Mouse (Mus musculus) neural tube, embryonic 14.5 days (tissue): ENCODE data around the gene Lpin2. TPM values are rescaled to one million over a fixed set of nuclear protein-coding genes. Genes with fewer than 3 reads are reported as not detected.

Source experiments
- ATAC-seq: fragments of 200-750 bp; cut with Nextera tagmentation; 2 replicates; pipeline ENCODE4 v1.8.0; 2017; ENCODE audit warnings: low read depth, mild to moderate bottlenecking, moderate TSS enrichment, moderate library complexity
- H3K27ac ChIP-seq: fragments of 300-500 bp; sonication (generic); 2 replicates; pipeline ENCODE4 v1.5.1; 2014; ENCODE audit warnings: low read depth, mild to moderate bottlenecking, control low read depth, low read length, moderate library complexity, mixed read lengths
- H3K27me3 ChIP-seq: fragments of 300-500 bp; sonication (generic); 2 replicates; pipeline ENCODE4 v1.6.1; 2014; ENCODE audit warnings: low read length; ENCODE audit not compliant: control insufficient read depth, insufficient read depth
- H3K36me3 ChIP-seq: fragments of 300-500 bp; sonication (generic); 2 replicates; pipeline ENCODE4 v1.6.1; 2014; ENCODE audit warnings: low read length, mixed read lengths; ENCODE audit not compliant: control insufficient read depth, insufficient read depth
- H3K4me1 ChIP-seq: fragments of 300-500 bp; sonication (generic); 2 replicates; pipeline ENCODE4 v1.6.1; 2014; ENCODE audit warnings: low read length; ENCODE audit not compliant: control insufficient read depth, insufficient read depth
- H3K4me2 ChIP-seq: fragments of 300-500 bp; sonication (generic); 2 replicates; pipeline ENCODE4 v1.6.1; 2014; ENCODE audit warnings: mild to moderate bottlenecking, low read depth, low read length, control low read depth
- H3K4me3 ChIP-seq: fragments of 300-500 bp; sonication (generic); 2 replicates; pipeline ENCODE4 v1.5.1; 2014; ENCODE audit warnings: low read depth, low read length, control low read depth, mixed read lengths
- H3K9ac ChIP-seq: fragments of 300-500 bp; sonication (generic); replicated peaks from 2 replicates; pipeline ENCODE4 v1.6.1; 2014; ENCODE audit warnings: low read depth, mild to moderate bottlenecking, control low read depth, low read length, mixed read lengths
- H3K9me3 ChIP-seq: fragments of 300-500 bp; sonication (generic); 2 replicates; pipeline ENCODE4 v1.6.1; 2016; ENCODE audit warnings: low read length; ENCODE audit not compliant: control insufficient read depth
- WGBS: fragments of 180-500 bp; shearing (Covaris S2); extraction: QIAGEN DNeasy Blood & Tissue Kit; methylation state at CpG from one replicate; pipeline ENCODE4 v1.1.7; 2014; 5-methylcytosine and 5-hydroxymethylcytosine counted together
- polyA plus RNA-seq: library from polyadenylated mRNA; unstranded; fragments of >200 nt; fragmentation: Nextera tagmentation; extraction: Ambion mirVana; gene quantifications from 2 replicates; pipeline ENCODE4 v1.2.1, GENCODE M21; 2014

Lpin2 gene
- polyA plus RNA-seq, 1 experiment from 2014 or later, result 52.4 TPM

GRCm38 (mm10) chr17:71206136-71206893 lies 24.0 kb downstream of the Lpin2 start:
- WGBS, result 83% methylated on average over 12 of the region's 12 CpGs
- ATAC-seq, result no peak

GRCm38 (mm10) chr17:71207268-71207667 lies 24.9 kb downstream of the Lpin2 start:
- no peak overlapping the region for H3K4me3 ChIP-seq
- no peak overlapping the region for H3K4me2 ChIP-seq
- ATAC-seq, result no peak
- no peaks in the 10 kb centered on the region for H3K27me3 ChIP-seq
- H3K27ac ChIP-seq, result no peak overlapping the region
- H3K4me1 ChIP-seq, result peaks cover 6% of the 10 kb centered on the region
- no peaks in the 10 kb centered on the region for H3K36me3 ChIP-seq
- H3K9me3 ChIP-seq, result no peaks in the 10 kb centered on the region
- WGBS, result 97% methylated on average over 3 of the region's 3 CpGs
- H3K9ac ChIP-seq, result no peak overlapping the region

More at GRCm38 (mm10) chr17:71206136-71206893, 24.0 kb downstream of the Lpin2 start:
- no peaks in the 10 kb centered on the region for H3K4me1 ChIP-seq
- H3K27ac ChIP-seq, result no peak overlapping the region
- H3K9ac ChIP-seq, result no peak overlapping the region
- no peak overlapping the region for H3K4me2 ChIP-seq
- no peaks in the 10 kb centered on the region for H3K9me3 ChIP-seq
- H3K36me3 ChIP-seq, result no peaks in the 10 kb centered on the region
- no peak overlapping the region for H3K4me3 ChIP-seq
- H3K27me3 ChIP-seq, result no peaks in the 10 kb centered on the region

DNA sequence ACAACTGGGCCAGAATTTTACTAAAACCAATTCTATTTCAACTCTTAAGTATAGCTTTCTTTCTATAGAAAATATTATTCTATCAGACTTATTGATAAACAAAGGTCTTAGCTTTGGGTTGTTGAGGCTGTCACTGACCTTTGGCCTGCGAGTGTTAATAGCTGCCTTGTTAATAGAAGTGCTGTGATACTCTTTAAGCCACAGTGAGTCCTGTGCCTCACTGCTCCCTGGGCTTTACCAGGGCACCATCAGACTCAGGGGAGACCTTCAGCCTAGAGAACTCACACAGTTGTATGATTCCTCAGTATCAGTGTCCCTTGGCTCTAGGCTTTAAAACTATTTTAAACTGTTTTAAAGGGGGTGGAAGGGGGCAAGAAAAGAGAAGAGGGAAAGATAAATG lies 26.0 kb downstream of the Lpin2 start:
- no peaks in the 10 kb centered on the region for H3K27me3 ChIP-seq
- 100% methylated on average over 1 of the region's 1 CpGs for WGBS
- peaks cover 9% of the 10 kb centered on the region for H3K4me1 ChIP-seq
- H3K27ac ChIP-seq, result no peak overlapping the region
- no peak overlapping the region for H3K4me3 ChIP-seq
- H3K4me2 ChIP-seq, result no peak overlapping the region
- no peaks in the 10 kb centered on the region for H3K36me3 ChIP-seq
- no peaks in the 10 kb centered on the region for H3K9me3 ChIP-seq
- ATAC-seq, result no peak
- no peak overlapping the region for H3K9ac ChIP-seq

DNA sequence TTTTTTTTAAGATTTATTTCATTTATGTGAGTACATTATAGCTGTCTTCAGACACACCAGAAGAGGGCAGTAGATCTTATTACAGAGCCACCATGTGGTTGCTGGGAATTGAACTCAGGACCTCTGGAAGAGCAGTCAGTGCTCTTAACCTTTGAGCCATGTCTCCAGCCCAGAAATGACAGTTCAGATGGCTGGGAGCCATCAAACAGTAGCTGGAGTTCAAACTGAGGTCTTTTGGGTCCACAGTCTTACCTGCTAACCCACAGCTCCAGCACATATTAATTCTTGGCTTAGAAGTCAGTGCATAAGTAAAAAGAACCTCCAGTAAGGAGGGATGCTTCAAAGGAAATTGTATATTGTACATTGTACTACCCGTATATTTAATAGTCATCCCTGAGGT lies 26.6 kb downstream of the Lpin2 start:
- no peak for ATAC-seq
- peaks cover 9% of the 10 kb centered on the region for H3K4me1 ChIP-seq
- H3K27ac ChIP-seq, result no peak overlapping the region
- H3K4me2 ChIP-seq, result no peak overlapping the region
- no peaks in the 10 kb centered on the region for H3K36me3 ChIP-seq
- no peak overlapping the region for H3K4me3 ChIP-seq
- no peaks in the 10 kb centered on the region for H3K27me3 ChIP-seq
- H3K9me3 ChIP-seq, result no peaks in the 10 kb centered on the region
- 93% methylated on average over 1 of the region's 1 CpGs for WGBS
- H3K9ac ChIP-seq, result no peak overlapping the region

DNA sequence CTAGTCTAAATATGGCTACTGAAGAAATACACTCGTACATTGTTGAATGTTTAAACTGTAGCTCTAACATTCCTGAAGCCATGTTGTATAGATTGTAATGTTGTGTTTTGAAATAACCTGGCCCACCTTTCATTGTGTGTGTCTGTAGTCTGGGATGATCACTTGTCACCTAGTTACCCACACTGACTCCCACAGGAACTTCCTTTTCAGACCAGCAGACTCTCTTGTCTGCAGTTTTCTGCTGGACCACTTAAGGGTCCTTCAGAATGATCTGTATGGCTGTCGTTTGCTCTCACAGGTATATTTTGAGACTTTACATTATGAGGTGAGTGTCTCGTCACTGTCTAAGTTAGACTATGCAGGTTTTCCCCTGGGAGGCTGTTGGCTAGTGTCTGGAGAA lies 27.6 kb downstream of the Lpin2 start:
- Histone ChIP-seq H3K9ac (no peak overlapping the region), H3K27ac (no peak overlapping the region), H3K4me3 (no peak overlapping the region), H3K4me2 (no peak overlapping the region), H3K27me3 (no peaks in the 10 kb centered on the region), H3K9me3 (no peaks in the 10 kb centered on the region), H3K36me3 (no peaks in the 10 kb centered on the region), H3K4me1 (peaks cover 9% of the 10 kb centered on the region)
- WGBS, result 94% methylated on average over 3 of the region's 3 CpGs
- ATAC-seq, result no peak

- Histone ChIP-seq H3K27me3 (no peaks in the 10 kb centered on the region), H3K27ac (peak overlapping the region; percentile 64), H3K4me3 (no peak overlapping the region), H3K4me2 (no peak overlapping the region), H3K9me3 (no peaks in the 10 kb centered on the region), H3K9ac (no peak overlapping the region), H3K4me1 (peaks cover 9% of the 10 kb centered on the region), H3K36me3 (no peaks in the 10 kb centered on the region)
- 53% methylated on average over 6 of the region's 6 CpGs for WGBS
- peak; percentile 57; the same call in 1 of the 2 replicates for ATAC-seq
Observed at GRCm38 (mm10) chr17:71211962-71212646, 29.7 kb downstream of the Lpin2 start.

DNA sequence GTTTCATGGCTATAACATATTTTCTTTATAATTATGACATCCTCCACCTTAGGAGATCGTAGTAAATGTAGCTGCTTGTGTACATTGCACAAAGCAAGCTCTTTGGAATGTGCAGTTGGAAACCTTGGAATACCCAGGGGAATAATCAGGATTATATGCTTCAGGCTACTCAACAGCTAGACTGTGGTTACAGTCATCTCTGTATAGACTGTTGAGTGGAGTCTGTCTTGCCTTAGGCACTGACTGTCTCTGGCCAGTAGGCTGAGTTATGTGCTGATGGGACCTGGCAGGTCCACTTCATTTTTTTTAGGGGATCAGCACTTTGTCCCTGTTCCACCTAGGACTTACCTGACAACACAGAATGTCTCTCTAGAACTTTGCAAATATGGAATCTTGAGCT lies 31.3 kb downstream of the Lpin2 start:
- Histone ChIP-seq H3K4me2 (no peak overlapping the region), H3K4me1 (peaks cover 9% of the 10 kb centered on the region), H3K9me3 (no peaks in the 10 kb centered on the region), H3K4me3 (no peak overlapping the region), H3K27ac (no peak overlapping the region), H3K9ac (no peak overlapping the region), H3K27me3 (no peaks in the 10 kb centered on the region), H3K36me3 (0 out of 2 replicates have a peak, but pooled peaks cover 4% of the 10 kb centered on the region)
- no peak for ATAC-seq
- WGBS, result 67% methylated on average over 1 of the region's 1 CpGs

DNA sequence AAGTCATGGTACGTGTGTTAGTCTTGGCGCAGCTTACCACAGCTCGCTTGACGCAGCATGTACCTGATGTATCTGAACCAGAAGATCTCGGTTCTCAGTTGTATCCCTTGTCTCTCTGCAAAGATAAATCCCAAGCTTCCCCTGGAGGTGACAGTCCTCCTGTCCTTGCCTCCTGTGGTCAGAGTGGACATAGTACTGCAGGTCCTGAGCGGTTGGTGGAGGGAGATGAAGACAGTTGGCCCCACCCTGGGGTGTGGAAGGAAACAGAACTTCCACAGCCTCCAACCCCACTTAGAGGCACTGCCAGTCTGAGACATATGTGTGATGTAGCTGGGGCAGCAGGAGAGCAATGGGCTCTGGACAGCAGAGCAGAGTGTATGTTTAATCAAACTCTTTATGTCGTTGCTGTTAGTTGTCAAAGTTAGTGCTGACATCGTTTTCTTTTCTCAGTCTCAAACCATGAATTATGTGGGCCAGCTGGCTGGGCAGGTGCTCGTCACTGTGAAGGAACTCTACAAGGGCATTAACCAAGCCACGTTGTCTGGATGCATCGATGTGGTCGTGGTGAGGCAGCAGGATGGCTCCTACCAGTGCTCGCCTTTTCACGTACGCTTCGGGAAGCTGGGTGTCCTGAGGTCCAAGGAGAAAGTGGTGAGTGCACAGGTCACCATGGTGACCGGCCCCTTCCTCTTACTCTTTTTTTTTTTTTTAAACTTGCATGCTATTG lies 32.3 kb downstream of the Lpin2 start:
- Histone ChIP-seq H3K9ac (no peak overlapping the region), H3K27ac (no peak overlapping the region), H3K27me3 (no peaks in the 10 kb centered on the region), H3K4me3 (no peak overlapping the region), H3K9me3 (no peaks in the 10 kb centered on the region), H3K4me1 (peaks cover 9% of the 10 kb centered on the region), H3K4me2 (no peak overlapping the region), H3K36me3 (0 out of 2 replicates have a peak, but pooled peaks cover 4% of the 10 kb centered on the region)
- WGBS, result 82% methylated on average over 17 of the region's 17 CpGs
- ATAC-seq, result no peak
